Mouse (Mus musculus) midbrain, embryonic 14.5 days (tissue): ENCODE measurements around the gene Birc2. TPM values are rescaled to one million over a fixed set of nuclear protein-coding genes. Genes with fewer than 3 reads are reported as not detected.
"Not testable (repeated sequence)": the region's sequence is repeated elsewhere in the genome, so short reads cannot be mapped to it uniquely, and the experiment has no call there.

Experiments used
- ATAC-seq: fragments of 200-750 bp; cut with Nextera tagmentation; 2 replicates; pipeline ENCODE4 v1.8.0; 2017; ENCODE audit warnings: moderate number of reproducible peaks, moderate library complexity; ENCODE audit not compliant: low FRiP score, low TSS enrichment
- DNase-seq: peaks from one replicate; pipeline ENCODE4 v3.0.0-alpha.2; 2015
- H3K27ac ChIP-seq: fragments of 300-500 bp; sonication (generic); replicated peaks from 2 replicates; pipeline ENCODE4 v1.5.1; 2014; ENCODE audit warnings: mild to moderate bottlenecking, low read depth, low read length, moderate library complexity
- H3K27me3 ChIP-seq: fragments of 300-500 bp; sonication (generic); 2 replicates; pipeline ENCODE4 v1.6.1; 2014; ENCODE audit warnings: low read length, control low read depth, mixed read lengths; ENCODE audit not compliant: control insufficient read depth, insufficient read depth
- H3K36me3 ChIP-seq: fragments of 300-500 bp; sonication (generic); 2 replicates; pipeline ENCODE4 v1.6.1; 2014; ENCODE audit warnings: low read length, control low read depth; ENCODE audit not compliant: control insufficient read depth, insufficient read depth
- H3K4me1 ChIP-seq: fragments of 300-500 bp; sonication (generic); 2 replicates; pipeline ENCODE4 v1.6.1; 2014; ENCODE audit warnings: mild to moderate bottlenecking, antibody characterized with exemption, low read length, control low read depth; ENCODE audit not compliant: control insufficient read depth, insufficient read depth
- H3K4me2 ChIP-seq: fragments of 300-500 bp; sonication (generic); 2 replicates; pipeline ENCODE4 v1.6.1; 2014; ENCODE audit warnings: mild to moderate bottlenecking, low read length, moderate library complexity
- H3K4me3 ChIP-seq: fragments of 300-500 bp; sonication (generic); replicated peaks from 2 replicates; pipeline ENCODE4 v1.5.1; 2014; ENCODE audit warnings: low read depth, low read length
- H3K9ac ChIP-seq: fragments of 300-500 bp; sonication (generic); replicated peaks from 2 replicates; pipeline ENCODE4 v1.6.1; 2014; ENCODE audit warnings: mild to moderate bottlenecking, low read length, moderate library complexity
- H3K9me3 ChIP-seq: fragments of 300-500 bp; sonication (generic); 2 replicates; pipeline ENCODE4 v1.6.1; 2016; ENCODE audit warnings: low read length, control low read depth, mixed read lengths; ENCODE audit not compliant: control insufficient read depth
- WGBS: fragments of 180-500 bp; shearing (Covaris S2); extraction: QIAGEN DNeasy Blood & Tissue Kit; methylation state at CpG from one replicate; pipeline ENCODE4 v1.1.7; 2014; 5-methylcytosine and 5-hydroxymethylcytosine counted together
- polyA plus RNA-seq: library from polyadenylated mRNA; unstranded; fragments of >200 nt; fragmentation: Nextera tagmentation; extraction: Ambion mirVana; gene quantifications from 2 replicates; pipeline ENCODE4 v1.2.1, GENCODE M21; 2014

The Birc2 gene
- polyA plus RNA-seq, 1 experiment from 2014 or later, result 57.7 TPM

GRCm38 (mm10) chr9:7870556-7871315 lies 33.9 kb upstream of the Birc2 start:
- H3K27me3 ChIP-seq, result no peaks in the 10 kb centered on the region
- H3K4me3 ChIP-seq, result no peak overlapping the region
- 96% methylated on average over 10 of the region's 10 CpGs for WGBS
- H3K27ac ChIP-seq, result no peak overlapping the region
- ATAC-seq (no peak), DNase-seq (no peak)
- no peak overlapping the region for H3K4me2 ChIP-seq
- H3K4me1 ChIP-seq, result peaks cover 4% of the 10 kb centered on the region; the same call in 1 of the 2 replicates
- no peaks in the 10 kb centered on the region for H3K36me3 ChIP-seq
- no peaks in the 10 kb centered on the region for H3K9me3 ChIP-seq
- no peak overlapping the region for H3K9ac ChIP-seq

GRCm38 (mm10) chr9:7868838-7869491 lies 32.1 kb upstream of the Birc2 start:
- H3K4me1 ChIP-seq, result peaks cover 4% of the 10 kb centered on the region; the same call in 1 of the 2 replicates
- no peak overlapping the region for H3K4me3 ChIP-seq
- WGBS, result 88% methylated on average over 4 of the region's 4 CpGs
- DNase-seq (no peak), ATAC-seq (no peak)
- H3K4me2 ChIP-seq, result no peak overlapping the region
- H3K9ac ChIP-seq, result no peak overlapping the region
- no peaks in the 10 kb centered on the region for H3K36me3 ChIP-seq
- H3K9me3 ChIP-seq, result no peaks in the 10 kb centered on the region
- H3K27me3 ChIP-seq, result no peaks in the 10 kb centered on the region
- no peak overlapping the region for H3K27ac ChIP-seq

- 93% methylated on average over 3 of the region's 3 CpGs for WGBS
- DNase-seq, result no peak
- ATAC-seq, result no peak
- H3K4me1 ChIP-seq, result peaks cover 4% of the 10 kb centered on the region; the same call in 1 of the 2 replicates
- no peak overlapping the region for H3K27ac ChIP-seq
- H3K27me3 ChIP-seq, result no peaks in the 10 kb centered on the region
- H3K9ac ChIP-seq, result no peak overlapping the region
- H3K4me3 ChIP-seq, result no peak overlapping the region
- H3K36me3 ChIP-seq, result no peaks in the 10 kb centered on the region
- H3K4me2 ChIP-seq, result no peak overlapping the region
- no peaks in the 10 kb centered on the region for H3K9me3 ChIP-seq
These were observed 31.1 kb upstream of the Birc2 start for GRCm38 (mm10) chr9:7867981-7868380.

GRCm38 (mm10) chr9:7866981-7867380 lies 30.1 kb upstream of the Birc2 start:
- H3K4me1 ChIP-seq, H3K36me3 ChIP-seq, ATAC-seq, H3K27ac ChIP-seq, H3K9me3 ChIP-seq, DNase-seq, H3K4me3 ChIP-seq, H3K27me3 ChIP-seq, H3K4me2 ChIP-seq, H3K9ac ChIP-seq: not testable (repeated sequence)
- 86% methylated on average over 2 of the region's 2 CpGs for WGBS

DNA sequence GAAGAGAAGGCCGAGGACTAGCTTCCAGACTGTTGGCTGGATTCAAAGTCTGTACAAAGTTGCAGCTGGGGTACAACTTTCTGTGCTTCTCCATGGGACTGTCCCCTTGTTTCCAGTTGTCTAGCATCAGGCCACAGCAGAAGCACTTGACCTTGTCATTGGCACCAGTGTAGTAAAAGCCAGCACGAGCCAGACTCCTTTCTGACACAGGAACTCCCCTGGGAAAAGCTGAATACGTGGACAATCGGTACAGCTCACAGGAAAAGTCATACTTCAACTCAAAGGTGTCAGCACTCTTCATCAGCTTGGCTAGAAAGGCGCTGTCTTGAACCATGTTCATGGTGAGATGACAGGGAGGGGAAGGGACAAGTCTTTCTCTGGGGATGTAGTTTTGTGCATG lies 24.1 kb upstream of the Birc2 start:
- Histone ChIP-seq H3K4me2 (no peak overlapping the region), H3K4me3 (no peak overlapping the region), H3K36me3 (no peaks in the 10 kb centered on the region), H3K4me1 (no peaks in the 10 kb centered on the region), H3K9me3 (no peaks in the 10 kb centered on the region), H3K9ac (no peak overlapping the region), H3K27ac (no peak overlapping the region), H3K27me3 (no peaks in the 10 kb centered on the region)
- ATAC-seq, result no peak
- 85% methylated on average over 5 of the region's 5 CpGs for WGBS
- no peak for DNase-seq

GRCm38 (mm10) chr9:7855912-7856311 lies 19.0 kb upstream of the Birc2 start:
- no peaks in the 10 kb centered on the region for H3K36me3 ChIP-seq

GRCm38 (mm10) chr9:7855374-7855773 lies 18.5 kb upstream of the Birc2 start:
- H3K36me3 ChIP-seq, result no peaks in the 10 kb centered on the region
- no peak overlapping the region for H3K9ac ChIP-seq
- H3K27ac ChIP-seq, result no peak overlapping the region
- H3K9me3 ChIP-seq, result no peaks in the 10 kb centered on the region
- peak; percentile 72 for DNase-seq
- no peaks in the 10 kb centered on the region for H3K27me3 ChIP-seq
- no peak overlapping the region for H3K4me3 ChIP-seq
- ATAC-seq, result no peak
- H3K4me1 ChIP-seq, result no peaks in the 10 kb centered on the region
- WGBS, result 49% methylated on average over 1 of the region's 1 CpGs
- no peak overlapping the region for H3K4me2 ChIP-seq

More at GRCm38 (mm10) chr9:7855912-7856311, 19.0 kb upstream of the Birc2 start:
- ATAC-seq (no peak), DNase-seq (no peak)
- Histone ChIP-seq H3K4me3 (no peak overlapping the region), H3K4me2 (no peak overlapping the region), H3K9ac (no peak overlapping the region), H3K27ac (no peak overlapping the region), H3K27me3 (no peaks in the 10 kb centered on the region), H3K4me1 (no peaks in the 10 kb centered on the region), H3K9me3 (no peaks in the 10 kb centered on the region)
- WGBS, result 61% methylated on average over 3 of the region's 3 CpGs

GRCm38 (mm10) chr9:7854196-7854595 lies 17.3 kb upstream of the Birc2 start:
- WGBS, result 67% methylated on average over 14 of the region's 14 CpGs
- not testable (repeated sequence) for DNase-seq, H3K4me1 ChIP-seq, H3K27me3 ChIP-seq, H3K9ac ChIP-seq, H3K36me3 ChIP-seq, H3K27ac ChIP-seq, H3K4me3 ChIP-seq, H3K9me3 ChIP-seq, ATAC-seq, H3K4me2 ChIP-seq
